Mouse (Mus musculus) CH12.LX (cell line): ENCODE measurements at regions not wholly inside any gene's neighbourhood (a gene's known extent, or its start where the extent isn't known, plus 50 kb on each side); places are given as distances from the start of the nearest gene placed in this dataset.
"Not testable (repeated sequence)": the region's sequence is repeated elsewhere in the genome, so short reads cannot be mapped to it uniquely, and the experiment has no call there.

Source experiments
- DNase-seq: peaks from one replicate; pipeline ENCODE4 v3.0.0-alpha.2; 2013; ENCODE audit errors: extremely low read depth
- H3K27ac ChIP-seq: 2 replicates; pipeline ENCODE4 v1.5.1; 2012; ENCODE audit warnings: low read depth, mild to moderate bottlenecking, control low read depth, moderate library complexity; ENCODE audit not compliant: insufficient read depth
- H3K27me3 ChIP-seq: replicated peaks from 2 replicates; pipeline ENCODE3; 2012; ENCODE audit warnings: inconsistent platforms
- H3K36me3 ChIP-seq, 2 experiments: replicated peaks in 1 of 2; 2 replicates each; pipeline versions ENCODE3 to v1.6.1; 2012; ENCODE audit warnings: inconsistent platforms in 1 of 2, low read length in 1 of 2, mild to moderate bottlenecking in 1 of 2, mixed read lengths in 1 of 2, moderate library complexity in 1 of 2; ENCODE audit not compliant: control insufficient read depth in 1 of 2, insufficient read depth in 1 of 2
- H3K4me1 ChIP-seq, 2 experiments: 2 replicates each; pipeline ENCODE4 v1.6.1; 2012; ENCODE audit warnings: inconsistent platforms in 1 of 2, moderate library complexity in 1 of 2; ENCODE audit not compliant: insufficient read depth in 2 of 2, control insufficient read depth in 1 of 2
- H3K4me2 ChIP-seq: 2 replicates; pipeline ENCODE4 v1.6.1; 2012; ENCODE audit warnings: low read depth, mild to moderate bottlenecking, control low read depth; ENCODE audit not compliant: poor library complexity, insufficient read depth, severe bottlenecking
- H3K4me3 ChIP-seq, 3 experiments: fragments of 150-350 bp in 1 of 3; sonication (generic) in 1 of 3; replicated peaks in 1 of 3; 2 replicates each; pipeline versions ENCODE3 to v1.5.1; 2011 to 2012; ENCODE audit warnings: low read depth in 2 of 3, low read length in 2 of 3, mild to moderate bottlenecking in 2 of 3, moderate library complexity in 2 of 3, control low read depth in 1 of 3, improper control_type of control experiment in 1 of 3, inconsistent platforms in 1 of 3, mixed read lengths in 1 of 3; ENCODE audit not compliant: poor library complexity in 1 of 3
- H3K79me2 ChIP-seq: replicated peaks from 2 replicates; pipeline ENCODE4 v1.6.1; 2012; ENCODE audit warnings: mild to moderate bottlenecking, moderate library complexity; ENCODE audit not compliant: control insufficient read depth, poor library complexity, insufficient read depth, severe bottlenecking; ENCODE audit errors: extremely low read depth
- H3K9ac ChIP-seq: 2 replicates; pipeline ENCODE4 v1.6.1; 2012; ENCODE audit warnings: low read depth, mild to moderate bottlenecking, control low read depth, moderate library complexity; ENCODE audit not compliant: insufficient read depth
- H3K9me3 ChIP-seq: replicated peaks from 2 replicates; pipeline ENCODE3; 2012; ENCODE audit warnings: low read length, inconsistent platforms, mixed read lengths
- BHLHE40 ChIP-seq: IDR thresholded peaks from 2 replicates; pipeline ENCODE4 v1.6.1; 2011; ENCODE audit warnings: mild to moderate bottlenecking, low read depth, low read length, improper control_type of control experiment
- CHD2 ChIP-seq: IDR thresholded peaks from 2 replicates; pipeline ENCODE4 v1.6.1; 2011; ENCODE audit warnings: low read length, improper control_type of control experiment
- E2F4 ChIP-seq: IDR thresholded peaks from 2 replicates; pipeline ENCODE4 v1.6.1; 2011; ENCODE audit warnings: low read depth, low read length, improper control_type of control experiment; ENCODE audit not compliant: insufficient replicate concordance
- ELF1 ChIP-seq: IDR thresholded peaks from 2 replicates; pipeline ENCODE4 v1.6.1; 2014; ENCODE audit warnings: low read depth, mild to moderate bottlenecking, inconsistent platforms, low read length, improper control_type of control experiment
- EP300 ChIP-seq: IDR thresholded peaks from 2 replicates; pipeline ENCODE4 v1.6.1; 2011; ENCODE audit warnings: low read length, improper control_type of control experiment
- GABPA ChIP-seq: IDR thresholded peaks from 2 replicates; pipeline ENCODE4 v1.6.1; 2012; ENCODE audit warnings: low read depth, low read length, improper control_type of control experiment, inconsistent platforms; ENCODE audit not compliant: insufficient replicate concordance
- JUN ChIP-seq: IDR thresholded peaks from 2 replicates; pipeline ENCODE4 v1.6.1; 2011; ENCODE audit warnings: low read depth, mild to moderate bottlenecking, low read length, improper control_type of control experiment, moderate library complexity; ENCODE audit not compliant: insufficient read depth
- JUND ChIP-seq: conservative IDR thresholded peaks from 2 replicates; pipeline ENCODE4 v1.6.1; 2011; ENCODE audit warnings: low read depth, low read length, improper control_type of control experiment
- MAFK ChIP-seq: IDR thresholded peaks from 2 replicates; pipeline ENCODE4 v1.6.1; 2011; ENCODE audit warnings: low read length, improper control_type of control experiment; ENCODE audit not compliant: insufficient replicate concordance
- MAZ ChIP-seq: IDR thresholded peaks from 2 replicates; pipeline ENCODE4 v1.6.1; 2012; ENCODE audit warnings: low read depth, mild to moderate bottlenecking, inconsistent platforms, low read length, improper control_type of control experiment, moderate library complexity
- MEF2A ChIP-seq: IDR thresholded peaks from 2 replicates; pipeline ENCODE4 v1.6.1; 2014; ENCODE audit warnings: low read depth, mild to moderate bottlenecking, inconsistent platforms, low read length, improper control_type of control experiment, borderline replicate concordance
- MXI1 ChIP-seq: IDR thresholded peaks from 2 replicates; pipeline ENCODE4 v1.6.1; 2011; ENCODE audit warnings: mild to moderate bottlenecking, low read depth, low read length, improper control_type of control experiment
- POLR2A ChIP-seq: IDR thresholded peaks from 2 replicates; pipeline ENCODE4 v1.6.1; 2011; ENCODE audit warnings: low read depth, mild to moderate bottlenecking, improper control_type of control experiment, low read length
- POLR2AphosphoS2 ChIP-seq: IDR thresholded peaks from 2 replicates; pipeline ENCODE4 v1.6.1; 2011; ENCODE audit warnings: low read depth, low read length, improper control_type of control experiment
- SMC3 ChIP-seq: IDR thresholded peaks from 2 replicates; pipeline ENCODE4 v1.6.1; 2011; ENCODE audit warnings: low read depth, low read length, improper control_type of control experiment
- USF1 ChIP-seq: IDR thresholded peaks from 2 replicates; pipeline ENCODE4 v1.6.1; 2014; ENCODE audit warnings: low read depth, mild to moderate bottlenecking, inconsistent platforms, low read length, improper control_type of control experiment
- ZKSCAN1 ChIP-seq: IDR thresholded peaks from 2 replicates; pipeline ENCODE4 v1.6.1; 2012; ENCODE audit warnings: low read depth, inconsistent platforms, low read length, improper control_type of control experiment, borderline replicate concordance
- dilution Hi-C: fragments of 300-500 bp; cut with MboI; formaldehyde crosslinking; loops from 2 replicates; pipeline ENCODE4 v1.14.3; 2020; ENCODE audit warnings: low sequenced_read_pairs; ENCODE audit not compliant: extremely low pct_unique_long_range_greater_than_20kb, extremely low pct_ligation_motif_present
- in situ Hi-C: fragments of 300-500 bp; cut with MboI; formaldehyde crosslinking; loops from 3 replicates; pipeline ENCODE4 v1.14.3; 2019; ENCODE audit warnings: low sequenced_read_pairs, low pct_ligation_motif_present, low pct_unique_long_range_greater_than_20kb, mixed read lengths

- in situ Hi-C loops, H3K4me1 ChIP-seq, DNase-seq, H3K79me2 ChIP-seq, H3K27me3 ChIP-seq, H3K27ac ChIP-seq, H3K36me3 ChIP-seq, H3K9me3 ChIP-seq, H3K4me2 ChIP-seq, H3K4me3 ChIP-seq, dilution Hi-C loops, H3K9ac ChIP-seq: not testable (repeated sequence)
Observed at GRCm38 (mm10) chr4:9724801-9725200, 1149.5 kb upstream of the 2610301B20Rik start.

DNA sequence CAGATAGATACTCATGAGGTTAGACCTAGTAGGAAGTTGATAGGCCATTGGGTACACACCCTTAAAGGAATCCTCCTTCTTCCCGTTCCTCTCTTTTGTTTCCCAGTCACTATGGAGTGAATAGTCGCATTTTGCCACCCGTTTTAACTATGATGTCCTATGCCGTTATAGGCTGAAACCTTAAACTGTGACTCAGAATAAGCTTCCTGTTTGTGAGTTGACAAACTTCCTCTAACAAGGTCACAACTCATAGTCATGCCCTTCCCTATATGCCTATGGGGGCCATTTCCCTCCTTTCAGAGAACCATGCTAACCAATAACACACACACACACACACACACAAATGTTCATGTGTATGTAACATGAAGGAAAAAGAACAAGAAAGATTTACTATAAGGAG is 1136.6 kb upstream of the 2610301B20Rik start:
- Histone ChIP-seq H3K4me2 (no peak overlapping the region), H3K9ac (no peak overlapping the region), H3K4me3 (no peak overlapping the region), H3K27me3 (no peaks in the 10 kb centered on the region), H3K79me2 (no peaks in the 10 kb centered on the region), H3K27ac (no peak overlapping the region), H3K9me3 (no peaks in the 10 kb centered on the region), H3K4me1 (no peaks in the 10 kb centered on the region), H3K36me3 (no peaks in the 10 kb centered on the region)
- TF ChIP-seq ZKSCAN1: no peak
- TF ChIP-seq JUND: no peak
- TF ChIP-seq MXI1: no peak
- TF ChIP-seq JUN: no peak
- no peak for TF ChIP-seq E2F4
- TF ChIP-seq MEF2A: no peak
- TF ChIP-seq GABPA: no peak
- TF ChIP-seq SMC3: no peak
- TF ChIP-seq MAFK: no peak
- no peak for TF ChIP-seq POLR2AphosphoS2
- no peak for TF ChIP-seq POLR2A
- in situ Hi-C loops: no loop called here
- dilution Hi-C loops: no loop called here
- DNase-seq: no peak

DNA sequence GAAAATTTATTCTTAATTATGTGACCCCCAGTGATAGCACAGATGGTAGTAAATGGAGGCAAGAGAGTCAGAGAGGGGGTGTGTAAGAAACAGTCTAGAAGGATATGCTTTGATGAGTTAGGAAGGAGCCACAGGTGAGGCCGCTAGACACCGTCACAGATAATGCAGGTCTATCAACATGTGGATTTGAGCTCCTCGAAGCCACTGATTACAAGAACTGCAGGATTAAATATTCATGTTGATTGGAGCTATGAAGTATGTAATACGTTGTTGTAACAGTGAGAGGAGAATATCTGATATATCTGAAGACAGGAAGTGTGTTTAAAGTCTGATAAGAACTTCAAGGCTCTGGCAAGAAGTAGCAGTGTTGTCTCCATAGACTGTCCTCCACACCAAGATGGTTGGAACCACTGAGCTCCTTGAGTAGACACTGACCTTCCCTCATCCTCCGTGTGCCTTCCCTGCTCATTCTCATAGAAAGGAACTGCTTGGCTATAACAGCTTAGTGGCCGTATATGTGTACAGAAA is 1126.8 kb upstream of the 2610301B20Rik start:
- Histone ChIP-seq H3K36me3 (no peaks in the 10 kb centered on the region), H3K4me3 (no peak overlapping the region), H3K79me2 (no peaks in the 10 kb centered on the region), H3K9me3 (no peaks in the 10 kb centered on the region), H3K27me3 (no peaks in the 10 kb centered on the region), H3K27ac (no peak overlapping the region), H3K4me1 (no peaks in the 10 kb centered on the region), H3K9ac (no peak overlapping the region), H3K4me2 (no peak overlapping the region)
- in situ Hi-C loops: no loop called here
- dilution Hi-C loops: no loop called here
- TF ChIP-seq EP300 (no peak), CHD2 (no peak), BHLHE40 (no peak), MAZ (no peak), USF1 (no peak), ELF1 (no peak)
- DNase-seq: no peak
